Mouse (Mus musculus): ENCODE results near the gene Pdlim5. TPM values are rescaled to one million over a fixed set of nuclear protein-coding genes. Genes with fewer than 3 reads are reported as not detected.

The Pdlim5 gene
- polyA plus RNA-seq, 1 experiment from 2014 or later, result 240 TPM

GRCm38 (mm10) chr3:142436824-142437223 is 41.3 kb upstream of the Pdlim5 start:
- peaks cover 18% of the 10 kb centered on the region for H3K4me1 ChIP-seq (ENCODE audit: control insufficient read depth, insufficient read depth, low read length)
- no peaks in the 10 kb centered on the region for H3K36me3 ChIP-seq (ENCODE audit: control insufficient read depth, insufficient read depth, low read length)
- H3K4me2 ChIP-seq, result no peak overlapping the region
- no peak for ATAC-seq (replicated peaks; ENCODE audit: insufficient number of reproducible peaks, low FRiP score, low TSS enrichment)
- WGBS (ENCODE audit: insufficient replicate concordance), result 44% methylated on average over 6 of the region's 6 CpGs
- H3K9ac ChIP-seq (ENCODE audit: low read depth, low read length), result no peak overlapping the region
- no peaks in the 10 kb centered on the region for H3K27me3 ChIP-seq (ENCODE audit: control insufficient read depth, insufficient read depth, low read length)
- no peak overlapping the region for H3K4me3 ChIP-seq (ENCODE audit: low read depth, low read length)
- H3K27ac ChIP-seq (ENCODE audit: low read depth, low read length), result no peak overlapping the region
- H3K9me3 ChIP-seq (replicated peaks; ENCODE audit: control insufficient read depth, low read length), result no peaks in the 10 kb centered on the region

- Histone ChIP-seq H3K4me2 (no peak overlapping the region), H3K4me1 (ENCODE audit: control insufficient read depth, insufficient read depth, low read length) (peaks cover 18% of the 10 kb centered on the region), H3K36me3 (ENCODE audit: control insufficient read depth, insufficient read depth, low read length) (no peaks in the 10 kb centered on the region), H3K4me3 (ENCODE audit: low read depth, low read length) (no peak overlapping the region), H3K9me3 (replicated peaks; ENCODE audit: control insufficient read depth, low read length) (no peaks in the 10 kb centered on the region), H3K9ac (ENCODE audit: low read depth, low read length) (no peak overlapping the region), H3K27ac (ENCODE audit: low read depth, low read length) (no peak overlapping the region), H3K27me3 (ENCODE audit: control insufficient read depth, insufficient read depth, low read length) (no peaks in the 10 kb centered on the region)
- no peak for ATAC-seq (replicated peaks; ENCODE audit: insufficient number of reproducible peaks, low FRiP score, low TSS enrichment)
- 62% methylated on average over 5 of the region's 5 CpGs for WGBS (ENCODE audit: insufficient replicate concordance)
Measured at GRCm38 (mm10) chr3:142436212-142436611, 40.7 kb upstream of the Pdlim5 start.

- 44% methylated on average over 4 of the region's 4 CpGs for WGBS (ENCODE audit: insufficient replicate concordance)
- Histone ChIP-seq H3K9ac (ENCODE audit: low read depth, low read length) (no peak overlapping the region), H3K27me3 (ENCODE audit: control insufficient read depth, insufficient read depth, low read length) (no peaks in the 10 kb centered on the region), H3K4me2 (no peak overlapping the region), H3K4me3 (ENCODE audit: low read depth, low read length) (no peak overlapping the region), H3K4me1 (ENCODE audit: control insufficient read depth, insufficient read depth, low read length) (peaks cover 26% of the 10 kb centered on the region), H3K27ac (ENCODE audit: low read depth, low read length) (peak overlapping the region; percentile 41), H3K36me3 (ENCODE audit: control insufficient read depth, insufficient read depth, low read length) (no peaks in the 10 kb centered on the region), H3K9me3 (replicated peaks; ENCODE audit: control insufficient read depth, low read length) (no peaks in the 10 kb centered on the region)
- no peak for ATAC-seq (replicated peaks; ENCODE audit: insufficient number of reproducible peaks, low FRiP score, low TSS enrichment)
Measured at GRCm38 (mm10) chr3:142434786-142435168, 39.3 kb upstream of the Pdlim5 start.

GRCm38 (mm10) chr3:142434127-142434785 is 38.8 kb upstream of the Pdlim5 start:
- Histone ChIP-seq H3K4me1 (ENCODE audit: control insufficient read depth, insufficient read depth, low read length) (peaks cover 26% of the 10 kb centered on the region), H3K4me2 (no peak overlapping the region), H3K9me3 (replicated peaks; ENCODE audit: control insufficient read depth, low read length) (no peaks in the 10 kb centered on the region), H3K4me3 (ENCODE audit: low read depth, low read length) (no peak overlapping the region), H3K9ac (ENCODE audit: low read depth, low read length) (no peak overlapping the region), H3K27ac (ENCODE audit: low read depth, low read length) (peak overlapping the region; percentile 41), H3K36me3 (ENCODE audit: control insufficient read depth, insufficient read depth, low read length) (no peaks in the 10 kb centered on the region), H3K27me3 (ENCODE audit: control insufficient read depth, insufficient read depth, low read length) (no peaks in the 10 kb centered on the region)
- WGBS (ENCODE audit: insufficient replicate concordance), result 56% methylated on average over 7 of the region's 7 CpGs
- no peak for ATAC-seq (replicated peaks; ENCODE audit: insufficient number of reproducible peaks, low FRiP score, low TSS enrichment)

GRCm38 (mm10) chr3:142431481-142431880 is 36.0 kb upstream of the Pdlim5 start:
- Histone ChIP-seq H3K4me2 (no peak overlapping the region), H3K4me3 (ENCODE audit: low read depth, low read length) (no peak overlapping the region), H3K27ac (ENCODE audit: low read depth, low read length) (no peak overlapping the region), H3K9ac (ENCODE audit: low read depth, low read length) (no peak overlapping the region), H3K4me1 (ENCODE audit: control insufficient read depth, insufficient read depth, low read length) (peaks cover 23% of the 10 kb centered on the region), H3K36me3 (ENCODE audit: control insufficient read depth, insufficient read depth, low read length) (no peaks in the 10 kb centered on the region), H3K27me3 (ENCODE audit: control insufficient read depth, insufficient read depth, low read length) (peaks cover 6% of the 10 kb centered on the region), H3K9me3 (replicated peaks; ENCODE audit: control insufficient read depth, low read length) (no peaks in the 10 kb centered on the region)
- 72% methylated on average over 3 of the region's 3 CpGs for WGBS (ENCODE audit: insufficient replicate concordance)
- ATAC-seq (replicated peaks; ENCODE audit: insufficient number of reproducible peaks, low FRiP score, low TSS enrichment), result no peak

GRCm38 (mm10) chr3:142430048-142430447 is 34.6 kb upstream of the Pdlim5 start:
- H3K9ac ChIP-seq (ENCODE audit: low read depth, low read length), result no peak overlapping the region; the same call in 1 of the 2 replicates
- 0 out of 2 replicates have a peak, but pooled peaks have one; percentile 63 for ATAC-seq (replicated peaks; ENCODE audit: insufficient number of reproducible peaks, low FRiP score, low TSS enrichment)
- no peaks in the 10 kb centered on the region for H3K9me3 ChIP-seq (replicated peaks; ENCODE audit: control insufficient read depth, low read length)
- 18% methylated on average over 4 of the region's 4 CpGs for WGBS (ENCODE audit: insufficient replicate concordance)
- peak overlapping the region; percentile 78 for H3K27ac ChIP-seq (ENCODE audit: low read depth, low read length)
- H3K4me1 ChIP-seq (ENCODE audit: control insufficient read depth, insufficient read depth, low read length), result peaks cover 23% of the 10 kb centered on the region
- H3K4me3 ChIP-seq (ENCODE audit: low read depth, low read length), result peak overlapping the region; percentile 26
- peaks cover 6% of the 10 kb centered on the region for H3K27me3 ChIP-seq (ENCODE audit: control insufficient read depth, insufficient read depth, low read length)
- no peaks in the 10 kb centered on the region for H3K36me3 ChIP-seq (ENCODE audit: control insufficient read depth, insufficient read depth, low read length)
- H3K4me2 ChIP-seq, result peak overlapping the region; percentile 54

GRCm38 (mm10) chr3:142426806-142427205 is 31.3 kb upstream of the Pdlim5 start:
- no peak overlapping the region for H3K4me2 ChIP-seq
- no peaks in the 10 kb centered on the region for H3K9me3 ChIP-seq (replicated peaks; ENCODE audit: control insufficient read depth, low read length)
- H3K9ac ChIP-seq (ENCODE audit: low read depth, low read length), result no peak overlapping the region
- H3K4me1 ChIP-seq (ENCODE audit: control insufficient read depth, insufficient read depth, low read length), result peaks cover 21% of the 10 kb centered on the region
- no peak overlapping the region for H3K4me3 ChIP-seq (ENCODE audit: low read depth, low read length)
- H3K36me3 ChIP-seq (ENCODE audit: control insufficient read depth, insufficient read depth, low read length), result no peaks in the 10 kb centered on the region
- H3K27me3 ChIP-seq (ENCODE audit: control insufficient read depth, insufficient read depth, low read length), result peaks cover 6% of the 10 kb centered on the region
- no peak overlapping the region for H3K27ac ChIP-seq (ENCODE audit: low read depth, low read length)
- WGBS (ENCODE audit: insufficient replicate concordance), result 57% methylated on average over 3 of the region's 3 CpGs
- ATAC-seq (replicated peaks; ENCODE audit: insufficient number of reproducible peaks, low FRiP score, low TSS enrichment), result no peak

- H3K9ac ChIP-seq (ENCODE audit: low read depth, low read length), result no peak overlapping the region
- no peak overlapping the region for H3K4me2 ChIP-seq
- WGBS (ENCODE audit: insufficient replicate concordance), result 59% methylated on average over 1 of the region's 1 CpGs
- H3K27me3 ChIP-seq (ENCODE audit: control insufficient read depth, insufficient read depth, low read length), result peaks cover 6% of the 10 kb centered on the region
- H3K4me1 ChIP-seq (ENCODE audit: control insufficient read depth, insufficient read depth, low read length), result peaks cover 7% of the 10 kb centered on the region
- no peaks in the 10 kb centered on the region for H3K9me3 ChIP-seq (replicated peaks; ENCODE audit: control insufficient read depth, low read length)
- no peak overlapping the region for H3K4me3 ChIP-seq (ENCODE audit: low read depth, low read length)
- no peak overlapping the region for H3K27ac ChIP-seq (ENCODE audit: low read depth, low read length)
- H3K36me3 ChIP-seq (ENCODE audit: control insufficient read depth, insufficient read depth, low read length), result no peaks in the 10 kb centered on the region
- no peak for ATAC-seq (replicated peaks; ENCODE audit: insufficient number of reproducible peaks, low FRiP score, low TSS enrichment)
Measured at GRCm38 (mm10) chr3:142424134-142424533, 28.6 kb upstream of the Pdlim5 start.

GRCm38 (mm10) chr3:142423501-142423917 is 28.0 kb upstream of the Pdlim5 start:
- peaks cover 6% of the 10 kb centered on the region for H3K27me3 ChIP-seq (ENCODE audit: control insufficient read depth, insufficient read depth, low read length)
- no peak overlapping the region for H3K4me3 ChIP-seq (ENCODE audit: low read depth, low read length)
- WGBS (ENCODE audit: insufficient replicate concordance), result 51% methylated on average over 4 of the region's 4 CpGs
- no peak overlapping the region for H3K4me2 ChIP-seq
- no peak overlapping the region for H3K9ac ChIP-seq (ENCODE audit: low read depth, low read length)
- ATAC-seq (replicated peaks; ENCODE audit: insufficient number of reproducible peaks, low FRiP score, low TSS enrichment), result no peak
- H3K9me3 ChIP-seq (replicated peaks; ENCODE audit: control insufficient read depth, low read length), result no peaks in the 10 kb centered on the region
- no peaks in the 10 kb centered on the region for H3K36me3 ChIP-seq (ENCODE audit: control insufficient read depth, insufficient read depth, low read length)
- peaks cover 6% of the 10 kb centered on the region for H3K4me1 ChIP-seq (ENCODE audit: control insufficient read depth, insufficient read depth, low read length)
- no peak overlapping the region for H3K27ac ChIP-seq (ENCODE audit: low read depth, low read length)
